Mouse (Mus musculus): ENCODE results near the gene Zfp180.
A peak's percentile ranks its signal among the peaks of the same experiment; 100 is the strongest.
"Not testable (repeated sequence)": the region's sequence is repeated elsewhere in the genome, so short reads cannot be mapped to it uniquely, and the experiment has no call there.

The Zfp180 gene

DNA sequence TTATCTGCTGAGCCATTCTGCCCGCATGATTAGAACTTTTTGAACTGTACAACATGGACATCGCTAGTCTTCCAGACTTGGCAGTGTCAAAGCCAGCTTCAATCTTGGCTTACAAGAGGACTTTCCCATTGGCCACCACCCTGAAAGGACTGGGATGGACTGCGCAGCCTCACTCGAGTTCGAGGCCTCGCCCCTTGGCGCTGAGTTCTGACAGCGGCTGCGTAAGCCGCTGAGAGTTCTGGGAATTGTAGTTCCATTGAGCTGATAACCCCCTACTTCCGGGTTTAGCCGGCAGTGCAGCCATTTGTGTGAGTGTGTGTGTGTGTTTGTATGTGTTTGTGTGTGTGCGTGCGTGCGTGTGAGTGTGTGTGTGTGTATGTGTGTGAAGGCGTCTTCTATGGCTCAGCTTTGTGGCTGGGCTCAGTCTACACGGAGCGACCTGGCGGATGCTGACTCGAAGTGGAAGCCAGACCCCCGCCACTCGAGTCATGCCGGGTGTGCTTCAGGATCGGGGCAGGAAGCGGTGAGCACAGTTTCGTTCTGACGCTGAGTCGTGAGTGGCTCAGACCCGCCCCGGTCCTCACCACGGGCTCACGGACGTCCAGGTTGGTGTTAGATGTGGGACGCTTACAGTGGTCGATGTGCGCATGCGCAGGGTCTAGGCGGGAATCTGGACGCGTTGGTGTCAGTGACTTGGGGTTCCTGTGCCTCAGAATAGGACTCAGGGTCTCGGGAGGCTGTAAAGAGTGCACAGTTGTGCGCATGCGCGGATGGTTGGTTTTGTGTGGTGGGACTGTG, at the start of gene Zfp180:
Zfp180 (plus strand) TSS at position 291 of the 798 bp plus-strand sequence.
- DNase-seq (ENCODE audit: low spot score), result peak; percentile 95

DNA sequence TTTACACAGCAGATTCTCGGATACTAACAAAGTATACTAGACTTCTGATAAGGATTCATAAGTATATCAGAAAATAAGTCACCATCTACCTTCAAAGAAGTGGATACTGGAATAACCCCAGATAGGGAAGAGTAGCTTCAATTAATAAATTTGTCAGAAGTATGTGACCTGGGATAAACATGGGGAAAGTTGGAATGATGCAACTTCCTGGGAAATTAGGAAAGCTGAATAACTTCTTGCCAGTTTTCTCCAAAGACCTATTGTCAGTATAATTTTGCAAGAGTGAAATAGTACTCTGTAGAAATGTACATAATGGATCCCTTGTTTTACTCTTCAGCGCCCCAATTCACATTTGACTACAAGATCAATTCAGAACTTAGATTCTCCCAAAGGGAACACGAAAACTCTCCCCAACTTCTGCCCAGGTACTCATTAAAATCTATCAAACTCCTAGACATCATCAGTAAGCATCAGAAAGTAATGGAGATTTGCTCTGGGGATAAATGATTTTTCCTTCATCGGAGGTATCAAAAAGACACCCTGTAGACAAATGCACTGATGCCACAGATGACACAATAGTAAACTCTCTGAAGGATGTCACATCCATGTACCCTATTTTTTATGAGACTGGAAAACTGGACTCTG, 28.9 kb upstream of the Zfp180 start, which contains the start of gene Vmn1r183:
Vmn1r183 (plus strand) TSS at position 595 of the 645 bp plus-strand sequence.
- no peak for DNase-seq (ENCODE audit: low spot score)

DNA sequence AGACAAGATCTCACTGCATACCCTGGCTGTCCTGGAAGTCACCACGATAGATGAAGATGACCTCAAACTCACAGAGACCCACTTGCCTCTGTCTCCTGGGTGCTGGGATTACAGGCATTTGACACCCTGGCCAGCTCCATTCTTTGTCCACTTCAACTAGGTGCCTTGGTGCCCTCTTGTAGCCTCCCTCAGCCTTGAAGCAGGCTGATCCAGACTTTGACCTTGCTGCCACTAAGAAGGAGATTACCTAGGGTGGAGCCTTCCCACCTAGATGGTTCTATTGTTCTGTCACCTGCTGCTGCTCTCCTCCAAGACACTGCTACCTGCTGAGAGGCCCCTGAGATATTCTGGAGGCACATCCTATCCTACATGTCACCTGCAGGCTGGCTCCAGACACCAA, 7.3 kb upstream of the Zfp180 start:
- not testable (repeated sequence) for DNase-seq (ENCODE audit: low spot score)

DNA sequence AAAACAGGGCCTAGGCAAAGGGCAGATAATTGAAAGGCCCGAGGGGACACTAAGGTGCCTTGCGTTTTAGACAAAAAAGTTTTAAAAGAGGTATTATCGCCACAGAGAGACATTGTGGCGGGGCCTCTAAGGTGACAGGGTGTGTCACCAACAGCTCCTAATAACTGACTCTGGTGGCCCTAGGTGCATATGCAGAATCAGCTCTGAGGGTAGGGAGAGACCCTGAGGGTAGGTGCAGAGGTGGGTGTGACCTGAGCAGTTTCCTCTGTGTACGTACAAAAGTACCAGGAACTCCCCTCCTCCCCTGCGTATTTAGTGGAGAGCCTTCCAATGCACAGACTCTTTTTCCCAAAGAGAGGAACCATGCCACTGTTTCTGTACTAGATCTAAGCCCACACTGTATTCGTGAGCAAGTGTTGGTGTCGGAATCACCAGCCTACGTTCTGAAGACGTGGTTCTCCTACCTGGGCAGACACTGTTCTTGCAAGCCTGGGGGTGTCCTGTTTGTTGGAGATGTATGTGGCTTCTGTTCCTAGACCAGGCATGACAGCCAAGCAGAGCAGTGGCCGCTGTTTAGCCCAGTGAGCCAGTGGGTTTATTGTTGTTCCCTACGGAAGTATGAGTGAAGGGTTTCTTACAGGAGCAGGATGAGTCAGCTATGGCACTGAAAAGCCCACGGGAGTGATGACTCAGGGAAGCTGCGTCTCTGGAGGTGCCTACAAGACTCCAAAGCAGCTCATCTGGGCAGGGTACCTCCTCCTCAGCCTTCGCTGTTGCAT, 922 bp downstream of the Zfp180 start:
- no peak for DNase-seq (ENCODE audit: low spot score)

DNA sequence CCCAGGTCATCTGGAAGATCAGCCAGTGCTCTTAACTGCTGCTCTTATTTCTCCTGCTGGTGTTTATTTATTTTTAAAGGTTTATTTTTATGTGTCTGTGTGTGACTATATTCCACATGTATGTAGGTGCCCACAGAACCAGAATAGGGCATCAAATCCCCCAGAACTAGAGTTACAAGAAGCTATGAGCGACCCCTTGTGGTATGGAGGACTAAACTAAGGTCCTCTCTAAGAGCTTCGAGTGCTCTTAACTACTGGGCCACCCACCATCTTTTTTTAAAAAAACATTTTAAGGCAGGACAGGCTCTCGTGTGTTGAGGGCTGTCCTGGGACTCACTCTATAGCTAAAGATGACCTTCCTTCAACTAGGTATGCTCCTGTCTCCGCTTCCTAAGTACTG, 5.1 kb downstream of the Zfp180 start:
- DNase-seq (ENCODE audit: low spot score), result no peak

DNA sequence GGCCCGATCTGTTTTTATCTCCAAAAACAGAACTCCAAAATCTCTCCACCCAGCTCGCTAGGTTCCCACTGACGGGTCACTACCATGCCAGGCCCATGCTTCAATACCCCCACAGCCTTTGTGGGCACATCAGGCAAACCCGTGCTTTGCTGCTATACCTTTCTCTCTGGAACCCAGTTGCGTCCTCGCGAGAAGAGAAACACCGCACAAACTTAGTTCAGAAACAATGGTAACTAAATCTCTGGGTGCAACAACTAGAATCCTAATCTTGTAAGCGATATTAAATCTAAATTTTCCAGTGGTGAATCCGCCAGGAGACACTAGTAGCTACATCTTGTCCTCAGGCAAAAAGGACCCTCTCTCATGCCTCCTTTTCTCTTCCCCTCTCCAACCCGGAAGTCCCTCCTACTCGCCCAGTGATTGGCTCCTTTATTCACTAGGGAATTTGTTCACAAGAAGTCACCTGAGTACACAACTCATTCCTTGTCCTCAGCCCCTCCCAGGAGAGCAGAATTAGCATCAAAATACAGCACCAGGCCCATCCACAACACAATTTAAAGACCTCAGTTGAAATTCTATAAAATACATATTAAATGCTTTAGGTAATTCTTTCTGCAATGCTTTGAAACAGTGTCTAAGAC, 5.9 kb downstream of the Zfp180 start:
- no peak for DNase-seq (ENCODE audit: low spot score)

DNA sequence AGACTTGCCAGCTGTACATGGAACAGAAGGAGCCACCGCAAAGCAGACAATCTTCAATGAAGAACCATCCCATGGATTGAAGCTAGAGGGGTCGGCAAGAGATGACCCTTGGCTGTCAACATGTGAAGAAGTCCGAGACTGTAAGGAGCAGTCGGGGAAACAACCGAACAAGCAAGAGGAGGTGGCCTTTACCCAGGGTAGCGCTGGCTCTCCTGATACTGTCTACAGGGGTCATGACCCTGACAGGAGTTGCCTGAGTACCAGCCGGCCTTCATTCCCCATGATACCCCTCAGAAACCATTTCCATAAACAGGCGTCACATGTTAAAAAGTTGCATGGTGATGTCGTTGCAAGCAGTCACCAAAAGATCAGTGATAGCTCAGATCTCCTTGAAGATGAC, 22.7 kb downstream of the Zfp180 start:
- DNase-seq (ENCODE audit: low spot score), result no peak

DNA sequence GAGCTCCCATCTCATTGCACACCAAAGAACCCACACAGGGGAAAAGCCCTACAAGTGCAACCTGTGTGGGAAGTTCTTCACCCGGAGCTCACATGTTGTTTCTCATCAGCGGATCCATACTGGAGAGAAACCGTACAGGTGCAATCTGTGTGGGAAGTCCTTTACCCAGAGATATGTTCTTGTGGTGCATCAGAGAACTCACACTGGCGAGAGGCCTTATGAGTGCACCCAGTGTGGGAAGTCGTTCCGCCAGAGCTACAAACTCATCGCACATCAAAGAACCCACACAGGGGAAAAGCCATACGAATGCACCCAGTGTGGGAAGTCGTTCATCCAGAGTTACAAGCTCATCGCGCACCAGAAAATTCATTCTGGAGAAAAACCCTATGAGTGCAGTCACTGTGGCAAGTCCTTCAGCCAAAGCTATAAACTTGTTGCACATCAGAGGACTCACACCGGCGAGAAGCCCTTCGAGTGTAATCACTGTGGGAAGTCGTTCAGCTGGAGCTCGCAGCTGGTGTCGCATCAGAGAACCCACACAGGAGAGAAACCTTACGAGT, 23.5 kb downstream of the Zfp180 start:
- DNase-seq (ENCODE audit: low spot score), result no peak

DNA sequence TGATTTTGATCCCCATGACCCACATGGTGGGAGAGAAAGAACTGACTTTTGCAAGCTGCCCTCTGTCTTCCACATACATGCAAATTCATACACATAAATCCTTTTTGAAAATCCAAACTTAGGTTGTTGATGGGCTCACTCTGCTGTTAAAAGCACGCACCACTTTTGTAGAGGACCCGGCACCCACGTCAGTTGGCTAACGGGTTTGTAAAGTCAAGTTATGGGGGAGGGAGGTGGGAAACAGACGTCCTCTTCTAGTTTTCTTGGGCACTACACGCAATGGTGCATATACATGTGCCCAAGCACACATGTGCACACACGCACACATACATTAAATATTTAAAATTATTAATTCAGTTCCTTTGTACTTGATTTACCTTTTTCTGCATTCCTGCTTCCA, 29.1 kb downstream of the Zfp180 start:
- DNase-seq (ENCODE audit: low spot score), result no peak

DNA sequence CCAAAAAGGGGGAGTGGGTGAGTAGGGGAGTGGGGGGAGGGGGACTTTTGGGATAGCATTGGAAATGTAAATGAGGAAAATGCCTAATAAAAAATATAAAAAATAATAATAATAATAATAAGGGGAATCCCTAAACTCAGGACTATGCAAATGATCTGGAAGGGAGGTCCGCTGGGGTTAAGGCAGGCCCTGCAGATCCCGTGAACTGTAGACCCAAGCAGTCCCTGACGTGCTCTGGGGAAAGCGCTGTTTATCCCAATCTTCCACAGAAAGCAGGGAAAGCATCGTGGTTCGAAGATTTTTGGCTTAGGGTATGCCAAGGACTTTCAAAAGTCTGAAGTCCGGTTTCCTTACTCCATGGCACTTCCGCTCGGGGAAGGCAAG, 30.0 kb downstream of the Zfp180 start:
- no peak for DNase-seq (ENCODE audit: low spot score)

DNA sequence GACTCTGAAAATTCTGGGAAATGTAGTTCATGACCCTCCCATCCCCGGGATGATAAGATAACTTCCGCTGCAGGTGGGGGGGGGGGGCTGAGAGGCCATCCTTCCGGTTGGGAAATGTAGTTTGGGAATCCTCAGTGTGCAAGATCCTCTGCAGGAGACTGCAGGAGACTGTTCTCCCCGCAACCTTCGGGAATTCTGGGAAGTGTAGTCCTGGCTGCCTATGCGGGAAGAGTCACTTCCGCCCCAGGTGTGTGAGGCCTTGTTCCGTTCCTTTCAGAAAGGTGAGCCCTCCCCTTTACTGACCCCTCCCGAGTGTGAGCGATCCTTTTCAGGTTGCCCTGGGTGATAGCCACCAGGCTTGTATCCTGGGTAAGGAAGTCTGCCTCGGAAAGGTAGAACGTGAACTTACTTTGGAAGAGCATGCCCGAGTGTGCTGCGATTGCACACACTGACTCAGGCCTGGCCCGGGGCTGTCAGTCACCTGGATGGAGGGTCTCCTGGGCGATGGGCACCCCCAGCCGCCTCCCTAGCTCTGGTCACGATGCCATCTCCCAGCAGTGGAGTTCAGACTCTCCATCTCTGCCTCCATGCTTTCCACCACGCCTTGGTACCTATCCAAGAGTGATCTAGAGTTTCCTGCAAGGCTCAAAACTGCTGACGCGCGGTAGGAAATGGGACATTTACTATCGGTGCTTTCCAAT, 30.6 kb downstream of the Zfp180 start, which contains the start of gene Zfp112:
Zfp112 (plus strand) TSS at position 159 of the 701 bp plus-strand sequence.
- peak; percentile 79 for DNase-seq (ENCODE audit: low spot score)

DNA sequence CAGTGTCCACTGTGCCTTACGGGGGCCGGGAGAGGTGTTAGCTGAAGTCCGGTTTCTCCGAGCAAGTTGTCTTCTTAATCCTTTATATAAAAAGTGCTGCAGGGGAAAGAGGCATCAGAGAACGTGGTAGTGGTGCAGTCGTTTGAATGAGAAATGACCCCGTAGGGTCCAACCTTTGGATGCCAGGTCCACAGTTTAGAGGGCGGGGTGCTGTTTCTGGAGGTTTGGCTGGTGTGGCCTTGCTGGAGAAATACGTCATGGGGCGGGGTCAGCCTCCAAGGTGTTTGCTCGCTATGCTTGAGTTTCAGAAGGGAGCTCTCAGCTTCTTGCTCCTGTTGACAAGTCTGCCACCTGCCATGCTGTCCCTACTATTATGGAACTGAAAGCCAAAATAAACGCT, 31.3 kb downstream of the Zfp180 start:
- peak; percentile 31 for DNase-seq (ENCODE audit: low spot score)

DNA sequence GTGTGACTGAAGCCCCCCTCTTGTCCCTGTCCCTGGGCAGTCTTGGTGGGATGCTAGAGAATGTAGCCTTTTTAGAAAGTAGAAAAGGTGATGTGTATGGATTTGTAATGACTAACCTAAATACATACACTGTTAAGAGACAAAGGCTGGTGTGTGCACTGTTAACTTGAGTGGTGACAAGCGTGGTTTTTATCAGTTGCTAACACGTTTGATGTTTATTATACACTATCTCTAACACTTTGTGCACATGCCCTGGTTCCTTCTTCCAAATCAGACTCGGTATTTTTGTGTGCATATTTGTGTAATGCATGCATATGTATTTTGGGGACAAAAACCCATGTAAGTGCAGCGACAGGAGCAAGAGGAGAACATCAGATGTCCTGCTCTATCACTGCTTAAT, 34.9 kb downstream of the Zfp180 start:
- DNase-seq (ENCODE audit: low spot score), result no peak

DNA sequence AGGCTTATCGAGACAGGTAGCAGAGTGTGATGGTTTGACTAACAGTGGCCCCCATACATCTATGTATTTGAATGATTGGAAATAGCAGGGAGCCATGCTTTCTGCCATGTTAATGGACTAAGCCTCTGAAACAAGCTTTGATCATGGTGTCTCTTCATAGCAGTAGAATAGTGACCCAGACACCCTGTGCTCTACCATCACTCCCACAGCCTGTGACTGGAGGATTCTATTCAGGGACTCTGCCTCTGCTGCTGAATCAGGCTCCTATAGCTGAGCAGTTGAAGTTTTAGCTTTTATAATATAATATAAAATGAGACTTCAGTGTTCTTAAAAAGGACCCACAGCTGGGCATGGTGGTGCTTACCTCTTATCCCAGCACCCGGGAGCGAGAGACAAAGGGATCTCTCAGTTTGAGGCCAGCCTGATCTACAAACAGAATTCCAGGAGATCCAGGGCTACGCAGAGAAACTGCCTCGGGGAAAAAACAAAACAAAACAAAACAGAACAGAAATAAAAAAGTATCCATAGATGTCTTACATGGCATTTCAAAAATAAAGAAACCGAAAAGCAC, 51.8 kb downstream of the Zfp180 start:
- DNase-seq (ENCODE audit: low spot score), result no peak

DNA sequence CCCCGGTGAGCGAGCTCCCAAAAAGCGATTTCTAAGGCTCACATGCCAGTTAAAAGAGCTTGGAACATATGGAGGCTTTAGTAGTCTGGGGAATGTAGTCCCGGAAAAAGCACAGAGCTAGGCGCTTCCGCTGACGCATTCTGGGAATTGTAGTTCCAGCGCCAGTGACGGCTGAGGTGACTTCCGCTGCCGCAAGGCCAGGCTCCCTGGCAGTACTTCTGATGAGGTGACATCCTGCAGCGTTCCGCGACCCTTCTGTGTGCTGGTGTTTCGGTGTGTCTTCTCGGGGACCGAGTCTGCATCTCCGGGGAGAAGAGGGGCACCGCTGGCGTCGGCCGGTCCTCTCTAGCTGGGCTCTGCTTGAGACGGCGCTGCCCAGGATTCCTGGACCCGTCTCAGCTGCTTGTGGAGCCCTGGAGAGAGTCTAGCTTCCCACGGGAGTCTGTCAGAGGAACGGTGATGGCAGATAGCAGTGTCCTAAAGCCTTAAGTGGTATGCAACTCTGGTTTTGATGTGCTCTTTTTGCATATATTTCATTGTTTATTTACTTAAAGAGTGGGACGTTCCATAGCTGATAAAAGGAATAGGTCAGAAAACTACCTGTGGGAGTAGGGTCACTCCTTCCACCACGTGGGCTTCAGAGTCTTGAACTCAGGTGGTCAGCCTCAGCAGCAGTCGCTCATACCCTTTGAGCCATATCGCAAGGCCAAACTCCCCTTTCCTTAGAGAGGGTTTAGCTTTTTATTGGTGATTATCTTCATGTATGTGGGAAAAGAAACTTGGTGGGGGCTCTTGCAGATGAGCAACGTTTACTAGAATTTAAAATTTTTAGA, 52.5 kb downstream of the Zfp180 start, which contains the start of gene Zfp235:
Zfp235 (plus strand) TSS at position 174 of the 833 bp plus-strand sequence.
- peak; percentile 71 for DNase-seq (ENCODE audit: low spot score)

DNA sequence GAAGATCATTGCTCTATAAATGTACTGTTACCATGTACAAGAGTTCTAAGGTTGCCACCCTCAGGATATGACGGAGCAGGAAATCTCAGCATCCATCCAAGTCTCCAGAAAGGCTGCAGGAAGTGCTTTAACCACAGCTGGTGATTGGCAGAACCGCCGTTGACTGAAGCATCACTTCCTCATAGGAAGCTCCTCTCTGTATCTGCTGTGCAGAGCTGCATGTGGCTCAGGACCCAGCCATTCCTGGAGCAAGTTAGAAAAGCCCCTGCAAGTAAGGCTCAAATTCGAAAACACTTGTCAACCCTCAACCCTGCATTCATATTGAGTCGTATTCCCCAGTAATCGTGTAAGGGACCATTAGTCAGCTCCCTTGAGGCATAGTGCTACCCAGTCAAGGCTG, 60.8 kb downstream of the Zfp180 start:
- DNase-seq (ENCODE audit: low spot score), result no peak

DNA sequence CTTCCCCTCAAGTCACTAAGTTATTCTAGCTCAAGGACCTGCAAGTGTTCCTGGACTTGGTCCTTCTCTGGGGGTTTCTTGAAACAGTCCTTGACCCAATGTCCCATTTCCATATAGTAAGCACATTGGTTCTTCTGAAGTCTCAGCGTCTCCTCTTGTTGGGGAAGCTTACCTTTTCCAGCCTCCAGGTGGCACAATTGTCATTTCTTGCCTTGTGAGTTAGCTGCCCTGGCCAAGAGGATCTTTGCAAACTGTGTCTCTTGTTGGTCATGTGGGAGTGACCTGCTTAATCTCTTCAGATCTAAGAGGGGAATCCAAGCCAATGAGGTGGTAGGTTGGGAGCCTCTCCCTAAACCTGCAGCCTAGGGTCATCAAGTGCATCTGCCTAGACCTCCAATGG, 71.5 kb downstream of the Zfp180 start:
- no peak for DNase-seq (ENCODE audit: low spot score)

Data from ovary, adult 18-20 months (tissue).